Mouse (Mus musculus): ENCODE measurements around the gene Syn3. TPM values are rescaled to one million over a fixed set of nuclear protein-coding genes. Genes with fewer than 3 reads are reported as not detected.
"Not testable (repeated sequence)": the region's sequence is repeated elsewhere in the genome, so short reads cannot be mapped to it uniquely, and the experiment has no call there.

The Syn3 gene
- total RNA-seq (2012; rRNA removed): 1.0 and 1.5 TPM in 2 replicates

DNA sequence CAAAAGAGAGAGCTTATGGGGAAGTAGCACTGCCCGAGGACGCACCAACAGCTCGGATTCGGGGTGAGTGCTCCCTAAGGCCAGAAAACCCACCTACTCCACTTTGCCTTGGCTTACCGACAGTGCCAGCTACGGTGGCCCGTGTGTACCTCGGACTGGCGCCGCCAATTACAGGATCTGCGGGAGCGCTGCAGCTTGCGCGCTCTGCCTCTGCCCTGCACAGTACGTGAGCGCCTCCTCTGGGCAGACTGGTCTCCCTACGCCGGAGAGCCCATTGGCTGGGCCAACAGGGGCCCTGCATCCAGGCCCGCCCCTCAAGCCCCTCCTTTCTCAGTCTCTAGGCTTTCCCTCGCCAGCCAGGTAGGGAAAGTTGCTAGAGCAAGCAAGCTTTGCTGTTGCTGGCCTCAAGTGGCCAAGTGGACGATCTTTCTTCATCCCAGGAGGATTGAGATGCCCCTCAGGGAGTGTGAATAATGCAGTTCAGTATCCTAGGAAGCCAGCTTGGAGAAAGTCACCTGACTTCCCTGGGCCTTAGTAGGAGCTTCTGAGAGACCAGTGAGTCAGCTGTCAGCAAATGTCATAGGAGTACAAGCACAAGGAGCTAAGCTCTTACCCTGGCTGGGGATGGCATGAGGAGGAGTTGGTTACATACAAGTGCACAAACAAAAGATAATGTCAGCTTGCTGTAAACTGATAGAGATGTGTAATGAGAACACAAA, at the start of gene Syn3:
Syn3 (minus strand) TSS at position 224 of the 719 bp plus-strand sequence.
- 0 out of 4 replicates have a peak, but pooled peaks cover 0 to 2% of the 10 kb centered on the region in 2 experiments for H3K4me1 ChIP-seq (ENCODE audit: control insufficient read depth in 2 of 2, insufficient read depth in 2 of 2, low read length in 2 of 2, poor library complexity in 1 of 2)
- H3K27ac ChIP-seq (ENCODE audit: insufficient read depth, low read depth, low read length, poor library complexity, severe bottlenecking): no peak within 1 kb of the TSS
- peak within 1 kb of the TSS; percentile 80 for H3K9ac ChIP-seq (ENCODE audit: insufficient read depth, low read depth, low read length, poor library complexity, severe bottlenecking)
- TF ChIP-seq MAFK (IDR thresholded peaks at IDR 0.05; ENCODE audit: insufficient read depth, low read depth, low read length) (no peak), ZC3H11A (IDR thresholded peaks at IDR 0.05; ENCODE audit: borderline replicate concordance, low read depth, low read length) (no peak; the same call in 1 of the 2 replicates), CHD2 (IDR thresholded peaks at IDR 0.05; ENCODE audit: low read depth, low read length) (no peak), ZNF384 (IDR thresholded peaks at IDR 0.05; ENCODE audit: low read depth, low read length) (no peak), HCFC1 (IDR thresholded peaks at IDR 0.05; ENCODE audit: borderline replicate concordance, insufficient read depth, low read length) (peak; percentile 14; the same call in 1 of the 2 replicates)
- peak within 1 kb of the TSS; percentile 76 to 88 for H3K4me3 ChIP-seq (ENCODE audit: insufficient read depth in 1 of 2, low read depth in 1 of 2, low read length in 2 of 2, poor library complexity in 1 of 2, severe bottlenecking in 1 of 2)
- peak; percentile 85 for DNase-seq (ENCODE audit: low read depth, low spot score)
- H3K36me3 ChIP-seq (ENCODE audit: control insufficient read depth, insufficient read depth, low read length, poor library complexity, severe bottlenecking): no peaks in the 10 kb centered on the region
- in situ Hi-C loops (cut with MboI; ENCODE audit: low sequenced_read_pairs in 2 of 2, unreplicated experiment in 2 of 2): no loop called here
- no peaks in the 10 kb centered on the region for H3K9me3 ChIP-seq (ENCODE audit: control insufficient read depth, insufficient read depth, low read depth, low read length)

DNA sequence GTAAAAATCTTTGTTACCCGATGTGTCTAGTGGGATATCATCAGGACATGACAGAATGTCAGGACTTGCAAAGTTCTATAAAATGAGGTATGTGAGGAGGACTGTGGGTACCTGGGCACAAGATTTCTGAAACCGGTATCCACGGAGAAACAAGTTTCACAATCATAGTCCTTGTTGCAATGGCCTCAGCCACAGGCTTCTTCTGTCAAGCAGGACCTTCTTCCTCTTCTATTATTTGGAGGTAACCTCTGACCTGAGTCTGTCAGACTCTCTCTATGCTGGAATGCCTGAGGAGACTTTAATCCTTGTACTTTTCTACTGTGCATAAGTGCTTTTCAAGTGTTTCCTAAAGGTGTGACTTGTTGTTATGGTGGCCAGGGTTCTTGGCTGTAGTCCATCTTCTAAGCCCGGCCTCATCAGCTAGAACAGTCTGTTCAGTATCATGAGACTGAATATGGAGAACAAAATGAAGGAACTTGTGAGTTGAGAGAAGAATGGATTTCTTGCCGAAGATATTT, 27.7 kb upstream of the Syn3 start:
- H3K9me3 ChIP-seq (ENCODE audit: control insufficient read depth, insufficient read depth, low read depth, low read length); H3K9ac ChIP-seq (ENCODE audit: insufficient read depth, low read depth, low read length, poor library complexity, severe bottlenecking); H3K4me1 ChIP-seq (ENCODE audit: control insufficient read depth in 2 of 2, insufficient read depth in 2 of 2, low read length in 2 of 2, poor library complexity in 1 of 2); in situ Hi-C loops (cut with MboI; ENCODE audit: low sequenced_read_pairs in 2 of 2, unreplicated experiment in 2 of 2); H3K4me3 ChIP-seq (ENCODE audit: insufficient read depth in 1 of 2, low read depth in 1 of 2, low read length in 2 of 2, poor library complexity in 1 of 2, severe bottlenecking in 1 of 2); H3K36me3 ChIP-seq (ENCODE audit: control insufficient read depth, insufficient read depth, low read length, poor library complexity, severe bottlenecking); H3K27ac ChIP-seq (ENCODE audit: insufficient read depth, low read depth, low read length, poor library complexity, severe bottlenecking); DNase-seq (ENCODE audit: low read depth, low spot score): not testable (repeated sequence)

DNA sequence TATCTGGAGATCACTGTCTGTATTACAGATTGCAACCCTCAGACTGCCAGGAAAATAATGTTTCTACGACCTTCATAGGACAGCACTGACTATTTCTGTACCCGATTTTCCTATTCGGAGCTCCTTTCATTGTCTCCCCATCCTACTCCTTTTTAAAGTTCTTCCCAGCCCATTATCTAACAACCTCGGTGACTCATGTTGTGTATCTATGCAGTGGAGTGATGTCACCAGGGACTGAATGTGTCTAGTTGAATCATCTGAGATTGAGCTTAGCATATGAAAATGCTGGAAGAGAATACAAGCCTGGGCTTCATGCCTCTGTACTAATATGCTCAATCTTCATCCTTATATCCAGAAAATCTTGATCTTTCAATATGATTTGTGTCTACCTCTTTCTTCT, 15.1 kb upstream of the Syn3 start:
- no peak overlapping the region for H3K9ac ChIP-seq (ENCODE audit: insufficient read depth, low read depth, low read length, poor library complexity, severe bottlenecking)
- H3K9me3 ChIP-seq (ENCODE audit: control insufficient read depth, insufficient read depth, low read depth, low read length): no peaks in the 10 kb centered on the region
- in situ Hi-C loops (cut with MboI; ENCODE audit: low sequenced_read_pairs in 2 of 2, unreplicated experiment in 2 of 2): no loop called here
- no peak overlapping the region for H3K27ac ChIP-seq (ENCODE audit: insufficient read depth, low read depth, low read length, poor library complexity, severe bottlenecking)
- H3K36me3 ChIP-seq (ENCODE audit: control insufficient read depth, insufficient read depth, low read length, poor library complexity, severe bottlenecking): no peaks in the 10 kb centered on the region
- TF ChIP-seq CHD2 (IDR thresholded peaks at IDR 0.05; ENCODE audit: low read depth, low read length): no peak
- TF ChIP-seq MAFK (IDR thresholded peaks at IDR 0.05; ENCODE audit: insufficient read depth, low read depth, low read length): no peak
- no peak for TF ChIP-seq HCFC1 (IDR thresholded peaks at IDR 0.05; ENCODE audit: borderline replicate concordance, insufficient read depth, low read length)
- no peak for TF ChIP-seq ZNF384 (IDR thresholded peaks at IDR 0.05; ENCODE audit: low read depth, low read length)
- TF ChIP-seq ZC3H11A (IDR thresholded peaks at IDR 0.05; ENCODE audit: borderline replicate concordance, low read depth, low read length): no peak
- DNase-seq (ENCODE audit: low read depth, low spot score): no peak
- H3K4me1 ChIP-seq (ENCODE audit: control insufficient read depth in 2 of 2, insufficient read depth in 2 of 2, low read length in 2 of 2, poor library complexity in 1 of 2): no peaks in the 10 kb centered on the region
- H3K4me3 ChIP-seq (ENCODE audit: insufficient read depth in 1 of 2, low read depth in 1 of 2, low read length in 2 of 2, poor library complexity in 1 of 2, severe bottlenecking in 1 of 2): no peak overlapping the region

DNA sequence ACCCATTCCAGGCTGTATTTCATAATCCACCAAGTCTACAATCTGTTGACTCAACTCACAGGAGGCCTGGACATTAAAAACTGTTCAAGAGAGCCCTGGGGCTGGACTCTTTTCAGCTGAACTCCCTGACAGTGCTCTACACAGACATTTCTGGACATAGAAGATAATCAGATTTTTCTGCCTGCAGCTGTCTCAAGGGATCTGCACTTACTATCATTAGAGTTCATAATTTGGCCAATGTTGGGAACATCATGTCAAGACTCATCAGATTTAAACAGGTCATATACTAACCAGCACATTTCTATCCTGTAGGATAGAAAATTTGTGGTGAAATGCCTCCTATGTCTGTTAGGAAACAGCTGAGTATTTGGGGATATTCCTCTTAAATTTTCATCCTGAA, 12.2 kb upstream of the Syn3 start:
- in situ Hi-C loops (cut with MboI; ENCODE audit: low sequenced_read_pairs in 2 of 2, unreplicated experiment in 2 of 2): no loop called here
- Histone ChIP-seq H3K9ac (ENCODE audit: insufficient read depth, low read depth, low read length, poor library complexity, severe bottlenecking) (no peak overlapping the region), H3K4me3 (ENCODE audit: insufficient read depth in 1 of 2, low read depth in 1 of 2, low read length in 2 of 2, poor library complexity in 1 of 2, severe bottlenecking in 1 of 2) (no peak overlapping the region), H3K36me3 (ENCODE audit: control insufficient read depth, insufficient read depth, low read length, poor library complexity, severe bottlenecking) (no peaks in the 10 kb centered on the region), H3K9me3 (ENCODE audit: control insufficient read depth, insufficient read depth, low read depth, low read length) (no peaks in the 10 kb centered on the region), H3K4me1 (ENCODE audit: control insufficient read depth in 2 of 2, insufficient read depth in 2 of 2, low read length in 2 of 2, poor library complexity in 1 of 2) (no peaks in the 10 kb centered on the region), H3K27ac (ENCODE audit: insufficient read depth, low read depth, low read length, poor library complexity, severe bottlenecking) (no peak overlapping the region)
- DNase-seq (ENCODE audit: low read depth, low spot score): no peak
- no peak for TF ChIP-seq ZC3H11A (IDR thresholded peaks at IDR 0.05; ENCODE audit: borderline replicate concordance, low read depth, low read length)

DNA sequence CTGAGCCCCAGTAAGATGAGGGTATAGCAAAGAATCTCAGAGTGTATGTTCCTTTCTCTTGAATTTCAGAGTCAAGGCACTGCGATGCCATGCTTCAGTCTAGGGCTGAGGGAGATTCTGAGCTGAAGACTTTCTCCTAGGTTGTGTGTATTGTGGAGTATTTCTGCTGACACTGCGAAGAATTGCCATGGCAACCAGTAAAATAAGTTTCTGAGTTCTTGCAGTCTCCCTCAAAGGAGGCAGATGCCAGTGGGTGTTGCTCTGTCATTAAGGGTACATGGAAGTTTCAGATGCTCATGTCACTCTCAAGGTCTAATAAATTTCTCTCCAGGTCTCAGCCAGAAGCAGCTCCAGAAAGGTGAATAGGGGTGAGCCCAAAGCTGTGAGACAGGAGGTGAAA, 3.4 kb upstream of the Syn3 start:
- Histone ChIP-seq H3K9me3 (ENCODE audit: control insufficient read depth, insufficient read depth, low read depth, low read length) (no peaks in the 10 kb centered on the region), H3K4me1 (ENCODE audit: control insufficient read depth in 2 of 2, insufficient read depth in 2 of 2, low read length in 2 of 2, poor library complexity in 1 of 2) (0 out of 4 replicates have a peak, but pooled peaks cover 0 to 2% of the 10 kb centered on the region in 2 experiments), H3K9ac (ENCODE audit: insufficient read depth, low read depth, low read length, poor library complexity, severe bottlenecking) (no peak overlapping the region), H3K4me3 (ENCODE audit: insufficient read depth in 1 of 2, low read depth in 1 of 2, low read length in 2 of 2, poor library complexity in 1 of 2, severe bottlenecking in 1 of 2) (no peak overlapping the region), H3K27ac (ENCODE audit: insufficient read depth, low read depth, low read length, poor library complexity, severe bottlenecking) (no peak overlapping the region), H3K36me3 (ENCODE audit: control insufficient read depth, insufficient read depth, low read length, poor library complexity, severe bottlenecking) (no peaks in the 10 kb centered on the region)
- no peak for TF ChIP-seq CHD2 (IDR thresholded peaks at IDR 0.05; ENCODE audit: low read depth, low read length)
- no peak for TF ChIP-seq ZNF384 (IDR thresholded peaks at IDR 0.05; ENCODE audit: low read depth, low read length)
- no peak for TF ChIP-seq HCFC1 (IDR thresholded peaks at IDR 0.05; ENCODE audit: borderline replicate concordance, insufficient read depth, low read length)
- no peak for TF ChIP-seq MAFK (IDR thresholded peaks at IDR 0.05; ENCODE audit: insufficient read depth, low read depth, low read length)
- no peak for TF ChIP-seq ZC3H11A (IDR thresholded peaks at IDR 0.05; ENCODE audit: borderline replicate concordance, low read depth, low read length)
- DNase-seq (ENCODE audit: low read depth, low spot score): no peak
- in situ Hi-C loops (cut with MboI; ENCODE audit: low sequenced_read_pairs in 2 of 2, unreplicated experiment in 2 of 2): no loop called here
